Mouse (Mus musculus): ENCODE data around the gene Gm21541.
"Not testable (repeated sequence)": the region's sequence is repeated elsewhere in the genome, so short reads cannot be mapped to it uniquely, and the experiment has no call there.

The Gm21541 gene

DNA sequence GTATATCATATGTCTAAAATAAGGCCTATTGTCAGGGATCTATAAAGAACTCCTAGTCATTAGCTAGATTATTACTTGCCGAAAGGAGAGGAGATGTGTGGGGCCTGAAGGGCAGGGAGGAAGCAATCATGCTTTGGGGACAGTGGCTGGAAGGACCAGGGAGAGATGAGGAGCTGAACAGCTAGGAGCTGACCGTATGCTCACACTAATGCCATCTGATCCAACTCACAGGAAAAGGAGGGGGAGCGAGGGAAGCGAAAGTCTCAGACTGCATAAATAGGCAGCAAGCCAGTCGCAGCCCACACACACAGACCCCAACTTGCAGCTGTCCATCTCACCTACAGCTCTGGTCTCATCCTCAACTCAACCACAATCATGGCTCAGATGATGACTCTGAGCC lies at the start of gene Gm21541:
TSS of gene Gm21541 (plus strand) at position 301 of the 400 bp plus-strand sequence.
- DNase-seq = not testable (repeated sequence)

DNA sequence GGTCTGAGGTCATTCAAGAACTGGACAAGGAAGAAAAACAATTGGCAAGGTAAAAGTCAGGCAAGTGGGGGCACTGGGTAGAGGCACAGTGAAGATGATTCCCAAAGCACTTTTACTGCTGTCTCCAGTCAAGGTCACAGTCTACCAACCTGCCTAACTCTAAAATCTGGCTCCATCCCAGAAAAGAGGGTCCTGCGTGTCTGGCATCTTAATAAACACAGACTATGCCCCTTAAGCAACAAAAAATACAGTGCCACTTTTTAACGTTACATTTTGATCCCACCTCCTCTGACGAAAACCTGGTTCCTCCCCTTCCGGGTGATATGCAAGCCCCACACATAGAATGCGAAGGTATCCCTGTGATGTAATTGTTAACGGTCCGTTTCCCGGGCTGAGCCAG lies 37.9 kb downstream of the Gm21541 start, which contains the start of gene Gm20878:
TSS of gene Gm20878 (plus strand) at position 301 of the 400 bp plus-strand sequence.
- DNase-seq = not testable (repeated sequence)

Measured in kidney, adult 9 months (tissue).